Mouse (Mus musculus) CD4-positive helper T cell, adult 2 months (primary cell): ENCODE data around the gene Gm37240.

Experiments
- DNase-seq: peaks from one replicate; pipeline ENCODE4 v3.0.0-alpha.2; 2012; ENCODE audit warnings: low read depth, missing footprints, low spot score

The Gm37240 gene

GRCm38 (mm10) chr3:85340491-85340890 lies 546.8 kb downstream of the Gm37240 start:
- DNase-seq = no peak

GRCm38 (mm10) chr3:85339926-85340325 lies 547.4 kb downstream of the Gm37240 start:
- no peak for DNase-seq

GRCm38 (mm10) chr3:85339269-85339820 lies 548.0 kb downstream of the Gm37240 start:
- DNase-seq = no peak

GRCm38 (mm10) chr3:85338755-85339095 lies 548.6 kb downstream of the Gm37240 start:
- no peak for DNase-seq

DNA sequence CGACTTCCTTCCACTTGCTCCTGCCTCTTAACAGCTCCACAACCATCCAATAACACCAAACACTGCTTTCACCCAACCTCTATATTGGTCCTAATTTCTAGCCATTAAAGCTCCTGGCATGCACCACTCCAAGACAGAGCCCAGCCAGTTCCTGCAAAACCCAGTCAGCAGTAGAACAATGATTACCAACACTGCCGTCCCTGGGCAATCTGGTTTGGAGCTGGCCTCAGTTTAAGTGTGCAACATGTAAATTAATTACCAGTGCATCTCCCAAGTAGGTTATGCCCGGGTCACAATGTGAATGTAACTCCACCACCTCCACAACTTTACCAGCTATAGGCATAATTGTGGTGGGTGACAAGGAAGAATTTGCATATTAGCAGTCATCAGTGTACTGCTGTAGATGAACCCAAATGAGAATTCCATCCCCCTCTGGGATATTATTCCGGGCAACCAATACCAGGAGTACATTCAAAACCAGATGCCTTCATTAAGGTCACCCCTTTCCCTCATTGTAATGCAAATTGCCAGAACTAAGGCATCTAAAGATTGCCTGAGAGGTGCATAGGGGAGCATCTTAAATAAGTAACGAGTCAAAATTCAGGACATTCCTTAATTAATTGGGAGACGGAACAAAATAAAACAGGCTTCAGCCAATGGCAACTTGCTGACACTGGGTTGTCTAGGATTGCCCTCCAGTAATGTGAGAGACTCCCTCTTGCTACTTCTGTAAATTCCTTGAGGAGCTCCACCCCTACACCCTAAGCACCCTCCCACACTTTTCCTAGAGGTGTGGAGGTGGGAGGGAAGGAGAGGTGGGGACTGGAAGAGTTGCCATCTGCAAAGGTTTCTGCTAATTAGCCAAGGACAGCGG lies 549.2 kb downstream of the Gm37240 start:
- no peak for DNase-seq

GRCm38 (mm10) chr3:85335517-85335916 lies 551.8 kb downstream of the Gm37240 start:
- no peak for DNase-seq

GRCm38 (mm10) chr3:85332276-85332675 lies 555.0 kb downstream of the Gm37240 start:
- DNase-seq = no peak

DNA sequence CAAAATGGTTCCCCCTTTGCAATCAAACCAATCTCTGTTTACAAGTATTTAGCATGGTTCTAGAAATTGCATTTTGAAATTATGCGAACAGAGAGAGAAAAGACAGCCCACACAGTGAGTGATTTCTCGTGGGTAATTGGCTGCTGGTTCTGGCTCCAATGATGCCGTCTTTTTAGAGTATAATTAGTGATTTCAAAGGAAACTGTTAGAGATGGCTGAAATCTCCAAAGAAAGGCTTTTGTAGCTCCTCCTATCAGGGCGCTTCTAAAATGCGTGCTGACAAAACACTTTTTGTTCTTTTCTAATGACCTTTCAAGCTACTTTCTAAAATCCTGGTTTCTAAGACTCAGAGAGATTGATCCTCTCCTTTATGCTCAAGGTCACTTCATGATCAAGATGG lies 569.1 kb downstream of the Gm37240 start:
- no peak for DNase-seq

GRCm38 (mm10) chr3:85317306-85317705 lies 570.0 kb downstream of the Gm37240 start:
- DNase-seq = no peak

DNA sequence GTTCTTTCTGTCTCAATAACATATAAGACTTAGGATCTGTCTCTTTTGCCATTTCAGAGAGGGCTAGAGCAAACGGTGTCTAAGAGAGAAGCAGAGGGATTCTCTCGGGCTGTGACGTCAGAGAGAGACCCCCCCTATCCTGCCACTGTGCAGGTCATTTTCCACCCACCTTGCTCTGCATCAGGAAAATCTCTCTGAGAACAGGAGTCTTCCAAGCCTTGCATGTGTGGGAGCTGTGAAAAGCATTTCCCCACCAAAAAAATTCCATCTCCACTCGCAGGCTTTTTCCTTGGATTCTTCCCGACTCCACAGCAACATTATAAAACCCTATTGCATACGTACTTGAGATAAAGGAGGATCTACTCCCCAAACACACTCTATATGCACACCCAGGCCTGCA lies 572.4 kb downstream of the Gm37240 start:
- DNase-seq = no peak

- DNase-seq = no peak
These were observed 573.6 kb downstream of the Gm37240 start for GRCm38 (mm10) chr3:85313646-85314255.

DNA sequence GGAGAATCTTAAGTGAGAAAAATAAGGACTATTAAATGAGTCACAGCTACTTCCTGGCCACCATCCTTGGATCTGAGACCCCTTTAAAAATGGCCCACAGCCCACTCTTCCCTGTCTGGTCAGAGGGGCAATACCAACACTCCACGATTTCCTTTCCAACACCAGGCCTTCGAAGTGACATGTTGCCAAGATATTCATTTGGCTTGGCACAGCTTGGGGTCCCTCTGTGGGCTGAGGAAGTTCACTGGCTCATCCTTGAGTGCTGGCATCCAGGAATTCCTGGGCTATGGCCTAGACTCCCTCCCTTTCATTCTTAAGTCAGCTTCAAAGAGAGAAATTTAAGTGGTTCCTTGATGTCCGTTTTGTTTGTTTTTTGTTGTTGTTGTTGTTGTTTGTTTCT lies 576.1 kb downstream of the Gm37240 start:
- DNase-seq = no peak

- DNase-seq = no peak
These were observed 576.8 kb downstream of the Gm37240 start for GRCm38 (mm10) chr3:85310401-85310989.

- no peak for DNase-seq
These were observed 578.1 kb downstream of the Gm37240 start for GRCm38 (mm10) chr3:85309168-85309567.

DNA sequence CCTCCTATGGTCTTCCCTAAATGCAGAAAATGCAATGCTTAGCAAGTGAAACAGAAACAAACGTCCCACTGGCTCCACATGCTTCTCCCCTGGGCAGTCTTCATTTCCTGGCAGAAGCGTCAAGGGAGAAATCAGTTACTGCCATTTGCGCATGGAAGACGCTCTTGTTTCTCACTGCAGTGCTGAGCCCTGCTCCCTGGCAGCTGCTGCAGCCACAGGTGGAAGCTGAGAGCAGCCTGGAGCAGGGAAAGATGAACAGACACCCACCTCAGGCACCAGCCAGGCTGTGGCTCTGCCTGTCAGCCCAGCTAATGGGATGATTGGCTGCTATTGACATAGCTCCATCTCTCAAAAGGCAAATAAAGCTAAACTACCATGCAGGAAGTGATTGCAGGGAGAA lies 578.6 kb downstream of the Gm37240 start:
- no peak for DNase-seq

DNA sequence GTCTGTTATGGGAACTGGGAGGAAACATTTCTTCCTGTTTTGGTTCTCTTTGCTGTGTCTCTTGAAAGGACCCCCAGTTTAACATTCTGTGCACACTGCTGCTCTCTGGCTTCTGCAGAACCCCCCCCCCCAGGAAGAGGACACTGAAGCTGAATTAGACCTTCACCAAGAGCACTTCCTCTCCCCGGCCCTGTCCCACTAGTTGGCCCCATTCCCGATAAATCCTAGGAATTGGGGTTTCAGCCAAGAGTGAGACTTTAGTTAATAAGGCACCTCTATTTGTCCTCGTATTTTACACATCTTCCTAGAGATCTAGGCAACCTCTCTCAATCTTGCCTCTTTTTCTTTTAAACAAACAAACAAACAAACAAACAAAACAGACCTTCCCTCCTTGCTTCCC lies 585.5 kb downstream of the Gm37240 start:
- no peak for DNase-seq

GRCm38 (mm10) chr3:85301336-85301735 lies 586.0 kb downstream of the Gm37240 start:
- no peak for DNase-seq

GRCm38 (mm10) chr3:85299649-85300550 lies 587.4 kb downstream of the Gm37240 start:
- no peak for DNase-seq

DNA sequence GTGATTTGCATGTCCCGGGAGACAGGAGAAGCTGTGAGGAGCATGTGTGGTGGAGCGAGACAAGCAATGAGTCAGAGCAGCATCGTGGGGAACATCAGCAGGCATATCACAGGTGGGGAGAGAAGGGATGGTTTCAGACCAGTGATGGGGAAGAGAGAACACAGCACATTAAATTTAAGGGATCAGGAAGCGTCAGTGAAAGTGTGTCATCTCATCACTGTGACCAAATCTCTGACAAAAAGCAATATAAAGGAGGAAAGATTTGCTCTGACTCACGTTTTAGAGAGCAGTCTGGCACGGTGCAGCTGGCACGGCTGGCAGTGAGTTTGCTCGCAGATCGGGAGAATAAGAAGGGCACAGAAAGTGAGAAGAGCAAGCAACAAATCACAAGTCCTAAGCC lies 592.1 kb downstream of the Gm37240 start:
- no peak for DNase-seq

DNA sequence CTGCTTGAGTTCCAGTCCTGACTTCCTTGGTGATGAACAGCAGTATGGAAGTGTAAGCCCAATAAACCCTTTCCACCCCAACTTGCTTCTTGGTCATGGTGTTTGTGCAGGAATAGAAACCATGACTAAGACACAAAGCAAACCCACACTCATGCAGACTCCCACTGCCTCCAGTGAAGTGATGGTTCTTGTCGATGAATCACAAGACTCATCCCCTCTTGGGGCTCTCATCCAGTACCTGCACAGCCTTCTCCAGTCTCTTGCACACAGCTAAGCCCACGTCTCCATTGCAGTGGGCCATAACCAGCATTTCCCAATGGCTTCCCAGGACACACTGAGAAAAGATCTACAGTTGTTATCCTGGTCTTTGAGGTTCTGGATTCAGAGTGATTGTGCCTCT lies 599.7 kb downstream of the Gm37240 start:
- DNase-seq = no peak

DNA sequence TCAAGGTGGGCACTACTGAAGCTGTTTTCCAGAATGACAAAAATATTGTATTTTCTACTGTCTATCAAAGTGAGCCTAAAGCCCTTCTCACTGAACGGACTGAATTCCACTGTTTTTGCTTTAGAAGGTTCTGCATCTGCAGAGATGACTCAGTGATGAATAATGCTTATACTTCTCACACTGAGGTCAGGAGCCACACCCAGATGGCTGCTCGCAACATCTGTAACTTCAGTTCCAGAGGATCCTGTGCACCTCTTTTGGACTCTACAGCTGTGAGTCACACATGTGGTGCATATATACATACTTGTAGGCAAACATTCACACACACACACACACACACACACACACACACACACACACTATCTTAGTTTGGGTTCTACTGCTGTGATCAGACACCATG lies 602.8 kb downstream of the Gm37240 start:
- no peak for DNase-seq

GRCm38 (mm10) chr3:85282816-85283215 lies 604.5 kb downstream of the Gm37240 start:
- no peak for DNase-seq
